Mouse (Mus musculus) retina, postnatal 1 day (tissue): ENCODE data around the gene Mad2l1.

Experiments used
- DNase-seq: peaks from one replicate; pipeline ENCODE4 v3.0.0-alpha.2; 2012

Mad2l1 gene

DNA sequence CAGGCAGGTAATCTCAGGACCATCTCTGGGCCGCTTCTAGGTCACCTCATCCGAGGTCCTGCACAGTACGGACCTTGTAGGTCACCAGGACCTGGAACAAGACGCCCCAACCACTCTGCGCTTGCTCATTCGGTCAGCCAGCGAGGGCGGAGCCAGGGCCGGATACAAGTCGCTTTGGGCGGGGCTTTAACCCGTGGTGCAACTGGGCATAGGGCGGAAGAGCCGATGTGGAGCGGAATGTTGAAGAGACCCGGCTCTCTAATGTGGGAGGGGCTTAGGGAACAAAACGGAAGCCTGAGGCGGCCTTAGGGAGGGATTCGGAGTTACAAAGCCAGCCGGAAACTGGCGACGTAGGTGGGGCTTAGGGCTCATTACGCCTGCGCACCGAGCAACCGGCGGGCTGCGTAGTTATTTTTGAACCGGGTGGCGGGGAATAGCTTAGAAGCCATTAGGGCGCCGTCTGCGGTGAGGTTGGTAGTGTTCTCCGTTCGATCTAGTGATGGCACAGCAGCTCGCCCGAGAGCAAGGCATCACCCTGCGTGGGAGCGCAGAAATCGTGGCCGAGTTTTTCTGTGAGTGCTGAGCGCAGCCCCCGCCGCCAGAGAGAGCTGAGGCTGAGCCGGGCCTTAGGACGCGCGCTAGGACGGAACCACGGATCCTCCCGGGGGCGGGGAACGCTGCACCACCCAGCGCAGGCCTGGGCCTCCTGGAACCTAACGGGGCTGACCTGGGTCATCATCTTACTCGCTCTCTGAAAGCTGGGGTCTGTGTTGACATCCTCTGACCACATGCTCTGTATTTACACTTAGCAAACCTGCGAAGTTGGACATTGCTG, at the start of gene Mad2l1:
Gene Mad2l1, plus strand, starts transcription at position 363 of the 835 bp plus-strand sequence.
- DNase-seq = peak; percentile 100

DNA sequence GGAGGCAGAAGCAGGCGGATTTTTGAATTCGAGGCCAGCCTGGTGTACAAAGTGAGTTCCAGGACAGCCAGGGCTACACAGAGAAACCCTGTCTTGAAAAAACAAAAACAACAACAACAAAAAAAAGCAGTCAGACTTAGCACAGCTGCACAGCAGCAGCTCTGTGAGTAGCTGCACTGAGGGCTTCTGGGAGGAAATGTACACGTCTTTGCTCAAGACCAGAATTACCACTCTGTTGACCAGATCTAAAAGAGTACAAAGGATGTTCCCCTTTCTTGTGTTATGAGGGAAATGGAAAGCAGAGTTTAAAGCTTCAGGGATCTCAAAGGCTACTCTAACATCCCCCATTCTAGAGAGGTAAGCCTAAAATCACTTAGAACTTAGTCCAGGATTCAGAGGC, 41.5 kb upstream of the Mad2l1 start:
- no peak for DNase-seq

DNA sequence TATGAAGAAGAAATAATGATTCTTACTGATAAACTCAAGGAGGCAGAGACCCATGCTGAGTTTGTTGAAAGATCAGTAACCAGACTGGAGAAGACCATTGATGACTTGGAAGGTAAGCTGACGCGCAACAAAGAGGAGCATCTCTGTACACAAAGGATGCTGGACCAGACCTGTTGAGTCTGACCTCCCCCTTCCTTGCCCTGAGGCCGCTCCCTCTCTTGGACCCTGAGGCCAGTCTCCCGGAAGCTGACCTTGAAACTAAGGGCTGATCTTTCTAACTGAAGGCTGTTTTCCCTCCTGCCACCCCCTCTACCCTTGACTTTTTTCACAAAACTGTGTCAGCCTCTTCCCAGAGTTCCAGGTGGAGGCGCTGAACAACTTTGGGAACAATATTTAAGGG, 18.8 kb upstream of the Mad2l1 start:
- DNase-seq = no peak

- no peak for DNase-seq
These were observed 6.8 kb upstream of the Mad2l1 start for GRCm38 (mm10) chr6:66528386-66528785.

GRCm38 (mm10) chr6:66533241-66533640, 1.9 kb upstream of the Mad2l1 start:
- peak; percentile 84 for DNase-seq

GRCm38 (mm10) chr6:66534366-66534941, 736 bp upstream of the Mad2l1 start:
- DNase-seq = peak; percentile 13

DNA sequence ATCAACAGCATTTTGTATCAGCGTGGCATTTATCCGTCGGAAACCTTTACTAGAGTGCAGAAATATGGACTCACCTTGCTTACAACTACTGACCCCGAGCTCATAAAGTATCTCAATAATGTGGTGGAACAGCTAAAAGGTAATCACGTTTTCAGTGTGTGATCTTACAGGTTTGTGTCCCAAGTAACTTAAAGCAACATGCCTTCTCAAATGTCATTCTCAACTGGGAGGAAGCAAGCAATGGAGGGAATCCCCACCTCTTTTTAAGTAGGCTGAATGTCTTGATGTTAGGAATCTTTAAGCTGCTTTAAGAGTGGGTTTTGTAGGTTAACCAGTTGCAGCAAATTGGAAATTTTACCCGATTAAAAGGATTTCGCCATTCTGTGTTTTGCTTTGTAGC, 776 bp downstream of the Mad2l1 start:
- peak; percentile 9 for DNase-seq

GRCm38 (mm10) chr6:66559996-66560395, 24.8 kb downstream of the Mad2l1 start, which contains the start of gene Vmn1r32:
TSS of gene Vmn1r32 (minus strand) at chr6:66560096.
- no peak for DNase-seq

GRCm38 (mm10) chr6:66595804-66596203, 60.6 kb downstream of the Mad2l1 start:
- DNase-seq = no peak
